Mouse (Mus musculus): ENCODE results near the gene Tchp.

The Tchp gene

DNA sequence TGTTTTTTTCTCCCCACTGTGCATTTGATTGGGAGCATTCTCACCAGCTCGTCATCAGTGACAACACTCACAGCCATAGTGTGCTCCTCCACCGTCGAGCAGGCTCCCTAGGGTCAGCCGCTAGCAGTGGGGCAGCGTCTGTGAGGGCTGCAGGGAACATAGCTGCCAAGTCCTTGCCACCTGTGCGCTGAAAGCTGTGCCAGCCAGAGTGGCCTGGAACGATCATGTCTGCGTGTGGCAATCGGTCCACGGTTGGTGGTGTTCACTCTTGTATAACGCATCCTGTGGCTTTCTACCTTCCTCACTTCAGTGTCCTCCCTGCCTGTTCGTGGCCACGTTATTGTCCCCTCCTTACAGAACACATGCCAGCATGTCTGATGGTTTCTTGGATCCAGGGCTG is 10.9 kb downstream of the Tchp start:
- no peak for TF ChIP-seq GATA4 (IDR thresholded peaks at IDR 0.05; ENCODE audit: insufficient replicate concordance, low read length)

DNA sequence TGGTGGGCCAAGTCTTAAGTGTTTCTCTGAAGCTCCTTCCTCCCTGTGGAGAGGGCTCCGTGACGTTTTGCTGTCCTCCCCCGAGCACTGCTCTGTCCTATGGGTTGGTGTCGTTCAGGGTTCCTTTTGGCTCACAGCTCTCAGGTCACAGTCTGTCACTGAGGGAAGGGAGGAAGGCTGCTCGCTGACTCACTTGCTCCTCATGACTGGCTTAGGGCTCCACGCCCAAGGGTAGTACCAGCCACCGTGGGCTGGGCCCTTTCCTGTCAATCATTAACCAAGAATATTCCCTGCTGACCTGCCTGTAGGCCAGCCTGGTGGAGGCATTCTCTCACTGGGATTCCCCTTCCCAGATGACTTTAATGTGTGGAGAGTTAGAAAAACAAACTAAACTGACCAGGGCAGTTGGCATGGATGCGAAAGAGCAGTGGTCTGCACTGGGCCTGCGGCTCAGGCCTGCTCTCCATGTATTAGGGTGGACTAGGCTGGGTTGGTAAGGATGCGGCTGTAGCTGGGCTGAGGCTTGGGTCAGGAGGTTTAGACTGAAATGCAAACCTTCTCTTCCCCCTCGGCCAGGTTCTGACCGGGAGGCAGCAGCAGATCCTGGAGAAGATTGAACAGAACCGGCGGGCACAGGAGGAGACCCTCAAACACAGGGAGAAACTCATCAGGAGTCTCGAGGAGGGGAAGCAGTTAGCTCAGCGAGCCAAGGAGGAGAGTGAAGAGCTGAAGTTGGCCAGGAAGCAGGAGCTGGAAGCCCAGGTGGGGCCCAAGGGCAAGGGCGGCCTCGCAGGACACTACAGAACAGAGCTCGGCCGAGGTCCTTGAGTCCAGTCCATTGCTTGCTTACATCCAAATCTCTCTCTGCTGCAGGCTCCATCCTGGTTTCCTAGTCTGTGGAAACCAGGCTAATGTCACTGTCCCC is 11.7 kb downstream of the Tchp start:
- no peak for TF ChIP-seq GATA4 (IDR thresholded peaks at IDR 0.05; ENCODE audit: insufficient replicate concordance, low read length)

DNA sequence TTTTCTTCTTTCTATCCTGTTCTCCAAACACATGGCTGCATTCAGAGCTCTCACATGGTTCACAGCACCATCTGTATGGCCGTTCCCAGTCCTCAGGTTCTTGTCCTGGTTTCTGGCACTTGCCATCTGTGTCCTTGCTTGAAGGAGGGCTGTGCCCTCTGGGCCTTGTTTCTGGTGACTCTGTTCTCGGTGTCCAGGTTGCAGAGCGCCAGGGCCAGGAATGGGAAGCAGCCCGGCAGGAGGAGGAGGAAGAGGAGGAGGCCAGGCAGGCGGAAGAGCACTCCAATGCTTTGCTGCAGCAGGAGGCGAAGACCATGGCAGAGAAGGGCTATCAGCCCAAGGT is 12.3 kb downstream of the Tchp start:
- TF ChIP-seq GATA4 (IDR thresholded peaks at IDR 0.05; ENCODE audit: insufficient replicate concordance, low read length), result no peak

DNA sequence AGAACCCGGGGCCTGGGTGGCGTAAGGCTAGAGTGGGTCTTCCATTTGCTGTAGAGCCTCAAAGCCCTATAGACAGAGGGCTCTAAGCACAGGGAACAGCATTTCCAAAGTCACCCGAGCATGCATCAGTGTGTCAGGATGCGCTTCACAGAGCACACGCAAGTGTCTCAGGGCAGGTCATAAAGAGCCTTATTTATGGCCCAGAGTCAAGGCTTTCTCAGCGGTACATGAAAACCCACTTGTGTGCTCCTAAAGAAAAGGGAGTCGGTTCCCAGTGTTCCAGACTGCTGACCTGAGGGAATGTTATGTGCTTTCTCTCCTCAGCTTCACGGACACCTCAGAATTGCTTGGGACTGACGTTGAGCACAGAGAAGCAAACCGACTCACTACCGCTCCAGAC is 13.2 kb downstream of the Tchp start:
- no peak for TF ChIP-seq GATA4 (IDR thresholded peaks at IDR 0.05; ENCODE audit: insufficient replicate concordance, low read length)

DNA sequence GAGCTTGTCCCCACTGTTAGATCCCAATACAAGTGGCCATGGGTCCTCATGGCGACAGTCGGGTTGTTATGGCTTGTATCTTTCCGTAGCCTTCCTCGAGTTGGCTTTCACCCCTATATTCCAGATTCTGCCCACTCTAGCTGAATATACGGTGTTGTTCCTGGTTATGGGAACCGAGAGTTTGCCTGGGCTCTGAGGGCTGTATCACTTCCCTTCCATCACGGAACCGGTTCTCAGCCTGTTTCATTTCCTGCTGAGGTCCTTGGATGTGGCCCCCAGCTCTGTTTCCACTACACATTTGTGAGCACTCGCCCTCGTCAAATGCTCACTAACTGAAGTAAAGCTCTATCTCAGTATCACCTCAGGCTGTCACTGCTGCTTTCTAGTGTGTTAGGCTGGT is 14.4 kb downstream of the Tchp start:
- TF ChIP-seq GATA4 (IDR thresholded peaks at IDR 0.05; ENCODE audit: insufficient replicate concordance, low read length), result no peak

DNA sequence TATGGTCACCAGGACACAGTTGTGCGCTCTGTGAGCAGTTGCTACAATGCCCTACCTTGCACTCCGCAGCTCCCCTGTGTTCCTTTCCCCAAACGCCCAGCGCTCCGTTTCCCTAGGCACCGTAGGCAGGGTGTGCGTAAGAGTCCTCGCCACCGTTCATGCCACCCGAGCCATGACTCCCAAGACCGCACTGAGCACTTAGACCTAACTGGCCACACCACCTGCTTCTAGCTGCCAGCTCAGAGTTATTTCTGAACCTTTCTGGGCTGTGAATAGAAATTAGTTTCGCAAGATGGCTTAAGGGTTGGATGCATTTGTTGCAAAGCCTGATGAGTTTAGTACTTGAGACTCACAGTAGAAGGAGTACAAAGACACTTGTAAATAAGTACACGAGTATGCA is 15.3 kb downstream of the Tchp start:
- no peak for TF ChIP-seq GATA4 (IDR thresholded peaks at IDR 0.05; ENCODE audit: insufficient replicate concordance, low read length)

DNA sequence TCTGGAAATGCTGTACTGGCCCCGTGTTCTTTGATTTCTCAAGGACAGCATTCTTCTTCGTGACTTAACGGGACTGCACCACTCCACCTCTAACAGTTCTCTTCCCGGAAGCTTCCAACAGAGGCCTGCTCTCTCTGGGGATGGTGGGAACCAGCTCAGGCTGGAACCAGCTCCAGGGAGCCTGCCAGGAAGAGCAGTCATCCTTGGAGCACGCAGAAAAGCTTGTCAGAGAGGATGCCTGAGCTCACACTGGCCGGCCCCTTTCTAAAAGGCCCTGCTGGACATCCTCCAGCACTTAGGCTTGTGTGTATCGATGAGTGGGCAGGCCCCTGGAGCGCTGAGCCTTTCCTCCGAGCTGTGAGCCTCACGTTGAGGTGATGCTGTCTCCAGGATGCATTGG is 20.6 kb downstream of the Tchp start:
- TF ChIP-seq GATA4 (IDR thresholded peaks at IDR 0.05; ENCODE audit: insufficient replicate concordance, low read length), result no peak

DNA sequence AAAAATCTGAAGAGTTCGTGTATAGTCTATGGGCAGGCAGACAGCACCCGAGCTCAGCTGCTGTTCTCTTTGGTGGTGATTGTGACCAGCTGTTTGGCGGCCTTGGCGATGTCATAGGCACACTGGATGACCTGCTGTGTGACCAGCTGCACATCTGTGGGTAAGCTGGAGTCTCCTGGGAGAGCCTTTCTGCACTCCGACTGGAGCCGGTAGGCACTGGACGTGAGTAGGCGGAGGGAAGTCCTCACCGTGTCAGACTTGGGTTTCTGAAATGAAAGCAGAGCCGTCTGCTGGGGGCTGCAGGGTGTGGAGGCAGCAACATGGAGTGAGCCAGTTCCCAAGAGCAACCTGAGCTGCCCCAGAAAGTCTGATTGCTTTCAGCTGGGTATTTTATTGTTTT is 22.6 kb downstream of the Tchp start:
- TF ChIP-seq GATA4 (IDR thresholded peaks at IDR 0.05; ENCODE audit: insufficient replicate concordance, low read length), result no peak

DNA sequence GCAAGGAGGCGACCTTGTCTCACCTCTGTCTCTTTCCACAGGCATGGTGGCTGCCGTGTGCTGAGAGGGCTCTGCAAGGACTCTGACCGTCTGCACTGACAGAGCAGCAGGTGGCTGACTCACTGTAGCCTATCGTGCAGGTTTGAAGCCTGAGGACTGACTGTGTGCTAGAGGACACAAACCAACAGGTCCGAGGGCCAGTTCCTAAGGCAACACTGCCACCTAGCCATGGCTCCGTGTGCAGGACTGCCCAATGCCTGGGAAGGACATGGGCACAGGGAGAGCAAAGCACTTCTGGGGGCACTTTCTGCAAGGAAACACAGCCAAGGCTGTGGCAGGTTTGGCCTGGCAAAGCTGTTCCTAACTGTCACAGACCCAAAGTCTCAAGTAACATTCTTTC is 23.9 kb downstream of the Tchp start:
- no peak for TF ChIP-seq GATA4 (IDR thresholded peaks at IDR 0.05; ENCODE audit: insufficient replicate concordance, low read length)

DNA sequence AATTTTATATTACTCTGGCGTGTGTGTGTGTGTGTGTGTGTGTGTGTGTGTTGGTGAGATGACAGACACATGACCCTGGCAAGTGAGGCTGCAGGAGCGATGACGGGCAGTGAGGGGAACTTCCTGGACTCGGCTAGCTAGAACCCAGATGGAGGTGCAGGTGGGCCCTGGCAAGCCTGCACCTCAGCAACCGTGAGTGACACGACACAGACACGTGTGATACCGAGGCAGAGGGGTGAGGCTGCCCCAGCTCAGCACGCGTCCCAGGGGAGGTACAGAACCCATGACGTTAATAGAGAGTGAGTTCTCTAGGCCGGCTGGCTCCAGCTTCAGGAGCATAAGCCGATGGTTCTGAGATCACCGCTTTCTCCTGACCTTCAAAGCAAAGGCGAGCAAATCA is 24.4 kb downstream of the Tchp start:
- TF ChIP-seq GATA4 (IDR thresholded peaks at IDR 0.05; ENCODE audit: insufficient replicate concordance, low read length), result no peak

DNA sequence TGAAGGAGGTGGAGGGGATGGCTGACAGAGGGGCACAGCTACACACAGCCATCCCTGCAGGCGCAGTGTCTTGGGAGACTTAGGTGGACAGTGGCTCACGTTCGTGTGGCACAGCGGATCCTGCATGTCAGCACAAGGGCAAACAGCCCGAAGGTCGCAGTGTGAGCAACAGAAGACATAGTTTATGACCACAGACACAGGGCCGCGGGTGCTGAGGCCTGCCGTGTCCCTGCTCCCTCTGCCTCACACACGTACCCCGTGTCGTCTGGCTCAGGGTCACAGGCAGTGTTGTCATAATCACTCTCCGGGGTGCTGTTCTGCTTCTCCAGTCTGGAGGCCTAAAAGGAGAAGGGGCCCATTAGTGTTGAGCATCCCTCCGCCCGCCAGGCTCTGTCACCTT is 26.0 kb downstream of the Tchp start:
- no peak for TF ChIP-seq GATA4 (IDR thresholded peaks at IDR 0.05; ENCODE audit: insufficient replicate concordance, low read length)

DNA sequence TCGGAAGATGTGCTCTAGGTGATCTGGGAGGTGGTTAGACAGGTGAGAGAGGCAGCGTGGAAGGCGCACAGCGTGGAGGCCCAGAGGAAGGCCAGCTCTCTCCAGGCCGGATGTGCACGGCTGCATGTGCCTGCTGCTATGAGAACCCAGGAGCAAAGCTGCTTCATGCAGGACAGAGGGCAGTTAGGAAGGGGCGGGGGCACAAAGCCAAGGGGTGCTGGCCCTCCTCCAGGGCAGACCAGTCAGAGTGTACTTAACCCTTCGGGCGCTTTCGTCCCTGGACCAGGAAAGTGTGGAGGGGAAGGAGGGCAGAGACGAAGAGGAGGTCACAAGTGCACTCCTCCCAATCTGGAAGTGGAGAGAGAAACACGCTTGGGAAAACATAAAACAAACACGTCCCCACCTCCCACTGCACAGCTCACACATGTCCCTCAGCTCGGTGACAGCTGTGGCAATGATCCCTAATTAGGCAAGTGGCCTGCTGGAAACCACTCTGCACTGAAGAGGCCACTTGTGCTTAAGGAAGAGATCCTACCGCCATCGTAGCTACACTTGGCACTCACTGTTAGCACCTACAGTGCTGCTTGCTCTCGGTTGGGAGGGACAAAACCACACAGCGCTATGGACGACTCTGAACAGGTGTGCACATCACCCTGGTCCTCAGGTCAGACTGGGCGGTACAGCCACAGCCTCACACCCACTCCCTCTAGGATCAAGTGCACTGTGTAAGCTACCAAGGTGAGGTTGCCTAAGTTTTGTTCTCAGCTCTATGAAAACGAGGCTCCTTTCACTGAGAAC is 29.7 kb downstream of the Tchp start:
- no peak for TF ChIP-seq GATA4 (IDR thresholded peaks at IDR 0.05; ENCODE audit: insufficient replicate concordance, low read length)

DNA sequence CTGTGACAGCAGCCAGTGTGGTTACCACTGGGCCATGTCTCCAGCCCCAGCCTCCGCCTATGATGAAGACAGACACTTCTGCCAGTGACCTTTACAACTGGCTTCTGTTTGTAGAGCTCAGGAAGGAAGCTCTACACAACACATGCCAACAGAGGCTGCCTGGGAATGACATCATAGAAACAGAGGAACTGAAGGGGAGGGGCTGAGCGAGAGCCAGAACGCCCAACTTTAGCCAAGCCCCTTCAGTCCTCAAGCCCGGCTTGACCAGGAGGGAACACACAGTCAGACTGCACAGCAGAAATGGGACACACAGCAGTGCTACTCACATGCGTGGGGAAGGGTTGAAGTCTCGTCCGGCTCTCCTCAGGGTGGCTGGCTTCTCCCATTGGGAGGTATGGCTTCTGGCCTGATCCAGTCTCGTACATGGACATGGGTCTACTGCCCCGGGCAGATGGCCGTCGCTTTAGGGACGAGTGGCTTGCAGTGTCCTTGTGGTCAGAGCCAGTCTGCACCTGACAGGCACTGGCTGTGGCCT is 31.2 kb downstream of the Tchp start:
- no peak for TF ChIP-seq GATA4 (IDR thresholded peaks at IDR 0.05; ENCODE audit: insufficient replicate concordance, low read length)

DNA sequence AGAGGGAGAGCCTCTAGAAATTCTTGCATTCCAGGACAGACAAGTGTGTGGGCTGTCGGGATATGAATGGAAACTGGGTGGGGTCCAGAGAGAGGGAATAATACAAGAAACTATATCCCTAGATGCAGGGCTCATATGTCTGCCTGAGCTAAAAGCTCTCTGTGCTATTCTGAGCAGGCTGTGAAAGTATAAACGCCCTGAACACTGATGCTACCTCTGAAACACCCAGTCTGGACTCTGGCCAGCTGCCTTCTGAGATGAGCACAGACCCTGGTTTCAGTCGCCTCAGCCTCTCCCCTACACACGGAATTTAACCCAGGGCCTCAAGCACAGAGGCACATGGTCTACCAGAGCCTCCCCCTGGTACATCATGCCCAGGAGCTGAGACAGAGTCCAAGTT is 33.0 kb downstream of the Tchp start:
- no peak for TF ChIP-seq GATA4 (IDR thresholded peaks at IDR 0.05; ENCODE audit: insufficient replicate concordance, low read length)

DNA sequence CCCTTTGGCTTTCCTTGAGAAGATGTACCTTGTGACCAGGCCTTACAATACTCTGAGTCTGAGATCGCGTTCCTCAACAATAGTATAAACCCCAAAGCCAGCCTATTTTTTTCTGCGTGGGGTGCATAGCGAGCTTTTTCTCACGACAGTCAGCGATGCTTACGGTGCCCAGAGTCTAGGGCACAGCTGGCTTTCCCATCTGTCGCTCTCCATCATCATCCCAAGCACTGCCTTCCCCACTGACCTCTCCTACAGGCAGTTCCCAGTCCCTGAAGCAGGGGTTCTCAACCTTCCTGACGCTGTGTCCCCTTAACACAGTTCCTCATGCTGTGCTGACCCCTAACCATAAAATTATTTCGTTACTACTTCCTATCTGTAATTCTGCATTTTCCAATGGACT is 35.0 kb downstream of the Tchp start:
- no peak for TF ChIP-seq GATA4 (IDR thresholded peaks at IDR 0.05; ENCODE audit: insufficient replicate concordance, low read length)
